Mouse (Mus musculus): ENCODE measurements around the gene Prkaca. TPM values are rescaled to one million over a fixed set of nuclear protein-coding genes. Genes with fewer than 3 reads are reported as not detected.

Prkaca gene
- total and polyA plus RNA-seq, 3 experiments, result 14.0 to 27.3 (median 18.5) TPM

- dilution Hi-C loops (cut with MboI; ENCODE audit: extremely low pct_ligation_motif_present, extremely low pct_unique_long_range_greater_than_20kb, low sequenced_read_pairs) (no loop called here), in situ Hi-C loops (cut with MboI; ENCODE audit: low pct_ligation_motif_present, low pct_unique_long_range_greater_than_20kb, low sequenced_read_pairs) (no loop called here)
- no peak for DNase-seq (ENCODE audit: extremely low read depth)
- Histone ChIP-seq H3K36me3 (replicated peaks in 1 of 2; ENCODE audit: control insufficient read depth in 1 of 2, insufficient read depth in 1 of 2, low read length in 1 of 2) (peaks cover 14 to 38% of the 10 kb centered on the region in 2 experiments), H3K4me2 (ENCODE audit: insufficient read depth, low read depth, poor library complexity, severe bottlenecking) (peak within 1 kb of the TSS; percentile 62), H3K9me3 (replicated peaks; ENCODE audit: low read length) (no peaks in the 10 kb centered on the region), H3K4me1 (ENCODE audit: control insufficient read depth in 1 of 2, insufficient read depth in 2 of 2) (peaks cover 10 to 23% of the 10 kb centered on the region in 2 experiments), H3K27me3 (replicated peaks) (no peaks in the 10 kb centered on the region), H3K9ac (ENCODE audit: insufficient read depth, low read depth) (peak within 1 kb of the TSS; percentile 81), H3K79me2 (replicated peaks; ENCODE audit: control insufficient read depth, extremely low read depth, insufficient read depth, poor library complexity, severe bottlenecking) (peaks cover 3% of the 10 kb centered on the region; the same call in 1 of the 2 replicates), H3K27ac (ENCODE audit: insufficient read depth, low read depth) (peak within 1 kb of the TSS; percentile 53), H3K4me3 (replicated peaks in 1 of 3; ENCODE audit: low read depth in 2 of 3, low read length in 2 of 3, poor library complexity in 1 of 3) (peak within 1 kb of the TSS; percentile 58 to 80 (median 71))
- TF ChIP-seq NRF1 (IDR thresholded peaks at IDR 0.05; ENCODE audit: low read depth, low read length) (peak; percentile 75), NELFE (IDR thresholded peaks at IDR 0.05; ENCODE audit: low read depth, low read length) (no peak)
Measured at GRCm38 (mm10) chr8:83997511-83998141, 24.8 kb downstream of the Prkaca start, which contains the start of gene Samd1. Samd1 (plus strand) TSS chr8:83997672.

DNA sequence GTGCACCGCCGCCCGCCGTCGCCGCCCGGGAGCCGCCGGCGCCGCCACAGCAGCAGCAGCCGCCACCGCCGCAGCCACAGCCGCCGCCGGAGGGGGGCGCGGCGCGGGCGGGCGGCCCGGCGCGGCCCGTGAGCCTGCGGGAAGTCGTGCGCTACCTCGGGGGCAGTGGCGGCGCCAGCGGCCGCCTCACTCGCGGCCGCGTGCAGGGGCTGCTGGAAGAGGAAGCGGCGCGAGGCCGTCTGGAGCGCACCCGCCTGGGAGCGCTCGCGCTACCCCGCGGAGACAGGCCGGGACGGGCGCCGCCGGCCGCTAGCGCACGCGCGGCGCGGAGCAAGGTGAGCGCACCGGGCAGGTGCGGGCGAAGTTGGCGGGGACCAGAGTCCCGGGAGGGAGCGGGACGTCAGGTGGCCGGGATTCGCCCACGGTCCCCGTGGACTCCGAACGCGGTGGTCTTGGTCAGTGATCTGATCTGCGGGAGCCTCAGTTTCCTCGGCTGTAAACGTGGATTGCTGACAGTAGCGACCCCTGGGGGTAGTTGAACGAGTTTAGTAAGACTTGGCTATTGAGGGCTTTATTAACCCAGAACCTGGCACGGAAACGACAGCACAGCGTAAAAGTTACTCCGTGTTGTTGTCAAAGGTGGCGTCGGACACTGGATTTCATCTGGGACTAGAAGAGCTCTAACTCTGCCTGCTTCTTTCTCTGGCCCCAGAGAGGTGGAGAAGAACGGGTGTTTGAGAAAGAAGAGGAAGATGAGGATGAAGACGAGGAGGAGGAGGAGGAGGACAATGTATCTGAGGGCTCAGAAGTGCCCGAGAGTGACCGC is 25.7 kb downstream of the Prkaca start:
- dilution Hi-C loops (cut with MboI; ENCODE audit: extremely low pct_ligation_motif_present, extremely low pct_unique_long_range_greater_than_20kb, low sequenced_read_pairs), result no loop called here
- Histone ChIP-seq H3K4me1 (ENCODE audit: control insufficient read depth in 1 of 2, insufficient read depth in 2 of 2) (peaks cover 14 to 31% of the 10 kb centered on the region in 2 experiments), H3K9ac (ENCODE audit: insufficient read depth, low read depth) (peak overlapping the region; percentile 81), H3K9me3 (replicated peaks; ENCODE audit: low read length) (no peaks in the 10 kb centered on the region), H3K4me2 (ENCODE audit: insufficient read depth, low read depth, poor library complexity, severe bottlenecking) (peak overlapping the region; percentile 62), H3K36me3 (replicated peaks in 1 of 2; ENCODE audit: control insufficient read depth in 1 of 2, insufficient read depth in 1 of 2, low read length in 1 of 2) (peaks cover 14 to 44% of the 10 kb centered on the region in 2 experiments), H3K4me3 (replicated peaks in 1 of 3; ENCODE audit: low read depth in 2 of 3, low read length in 2 of 3, poor library complexity in 1 of 3) (peak overlapping the region; percentile 58 to 80 (median 71)), H3K27ac (ENCODE audit: insufficient read depth, low read depth) (peak overlapping the region; percentile 12; the same call in 1 of the 2 replicates), H3K79me2 (replicated peaks; ENCODE audit: control insufficient read depth, extremely low read depth, insufficient read depth, poor library complexity, severe bottlenecking) (peaks cover 3% of the 10 kb centered on the region; the same call in 1 of the 2 replicates), H3K27me3 (replicated peaks) (no peaks in the 10 kb centered on the region)
- DNase-seq (ENCODE audit: extremely low read depth), result peak; percentile 76
- in situ Hi-C loops (cut with MboI; ENCODE audit: low pct_ligation_motif_present, low pct_unique_long_range_greater_than_20kb, low sequenced_read_pairs), result no loop called here
- no peak for TF ChIP-seq USF1 (IDR thresholded peaks at IDR 0.05; ENCODE audit: low read depth, low read length)
- peak; percentile 82 for TF ChIP-seq NRF1 (IDR thresholded peaks at IDR 0.05; ENCODE audit: low read depth, low read length)
- TF ChIP-seq JUN (IDR thresholded peaks at IDR 0.05; ENCODE audit: insufficient read depth, low read depth, low read length), result no peak
- no peak for TF ChIP-seq MAFK (IDR thresholded peaks at IDR 0.05; ENCODE audit: insufficient replicate concordance, low read length)
- TF ChIP-seq MXI1 (IDR thresholded peaks at IDR 0.05; ENCODE audit: low read depth, low read length), result peak; percentile 59; the same call in 1 of the 2 replicates
- no peak for TF ChIP-seq ZKSCAN1 (IDR thresholded peaks at IDR 0.05; ENCODE audit: borderline replicate concordance, low read depth, low read length)
- TF ChIP-seq ZNF384 (IDR thresholded peaks at IDR 0.05; ENCODE audit: low read depth, low read length), result no peak
- TF ChIP-seq SMC3 (IDR thresholded peaks at IDR 0.05; ENCODE audit: low read depth, low read length), result peak; percentile 46
- peak; percentile 85 for TF ChIP-seq UBTF (IDR thresholded peaks at IDR 0.05; ENCODE audit: low read depth, low read length)
- TF ChIP-seq MAX (IDR thresholded peaks at IDR 0.05; ENCODE audit: low read length), result no peak
- TF ChIP-seq MYC (IDR thresholded peaks at IDR 0.05; ENCODE audit: low read depth, low read length), result 0 out of 2 replicates have a peak, but pooled peaks have one; percentile 38
- TF ChIP-seq EP300 (IDR thresholded peaks at IDR 0.05; ENCODE audit: low read length), result no peak
- peak; percentile 39; the same call in 1 of the 2 replicates for TF ChIP-seq BHLHE40 (IDR thresholded peaks at IDR 0.05; ENCODE audit: low read depth, low read length)
- 0 out of 2 replicates have a peak, but pooled peaks have one; percentile 30 for TF ChIP-seq HCFC1 (IDR thresholded peaks at IDR 0.05; ENCODE audit: low read depth, low read length)
- TF ChIP-seq NELFE (IDR thresholded peaks at IDR 0.05; ENCODE audit: low read depth, low read length), result 0 out of 2 replicates have a peak, but pooled peaks have one; percentile 18
- TF ChIP-seq MEF2A (IDR thresholded peaks at IDR 0.05; ENCODE audit: borderline replicate concordance, low read depth, low read length), result 0 out of 2 replicates have a peak, but pooled peaks have one; percentile 18
- no peak for TF ChIP-seq ZC3H11A (IDR thresholded peaks at IDR 0.05; ENCODE audit: low read depth, low read length)
- peak; percentile 20 for TF ChIP-seq RAD21 (IDR thresholded peaks at IDR 0.05; ENCODE audit: low read depth, low read length)
- no peak for TF ChIP-seq USF2 (conservative IDR thresholded peaks at IDR 0.05; ENCODE audit: low read depth, low read length)
- no peak for TF ChIP-seq KAT2A (IDR thresholded peaks at IDR 0.05; ENCODE audit: insufficient replicate concordance, low read length)
- peak; percentile 27; the same call in 1 of the 2 replicates for TF ChIP-seq TCF12 (IDR thresholded peaks at IDR 0.05; ENCODE audit: low read depth, low read length)
- TF ChIP-seq CHD1 (IDR thresholded peaks at IDR 0.05; ENCODE audit: low read depth, low read length), result no peak
- TF ChIP-seq POLR2AphosphoS2 (IDR thresholded peaks at IDR 0.05; ENCODE audit: low read depth, low read length), result no peak
- TF ChIP-seq CTCF (conservative IDR thresholded peaks at IDR 0.05 in 1 of 2, IDR thresholded peaks at IDR 0.05 in 1 of 2; ENCODE audit: low read depth in 2 of 2, low read length in 2 of 2), result peak in 1 of 2 experiments; percentile 69; a peak in 3 of 4 replicates
- TF ChIP-seq ZMIZ1 (IDR thresholded peaks at IDR 0.05; ENCODE audit: low read depth, low read length), result no peak
- no peak for TF ChIP-seq IRF4 (IDR thresholded peaks at IDR 0.05; ENCODE audit: low read depth, low read length)
- TF ChIP-seq CHD2 (IDR thresholded peaks at IDR 0.05; ENCODE audit: low read length), result no peak
- no peak for TF ChIP-seq JUND (conservative IDR thresholded peaks at IDR 0.05; ENCODE audit: low read depth, low read length)
